Mouse (Mus musculus): Measurements from ENCODE around the gene Glrx5. TPM values are rescaled to one million over a fixed set of nuclear protein-coding genes. Genes with fewer than 3 reads are reported as not detected.

The Glrx5 gene
- total and polyA plus RNA-seq, 2 experiments from 2014 or later: 35.8 to 185 TPM

GRCm38 (mm10) chr12:105008752-105009178 is 23.7 kb upstream of the Glrx5 start:
- peaks cover 32% of the 10 kb centered on the region for H3K27me3 ChIP-seq (ENCODE audit: insufficient read depth, low read length)
- no peak overlapping the region for H3K9ac ChIP-seq (replicated peaks; ENCODE audit: low read length, poor library complexity, severe bottlenecking)
- 3% methylated on average over 13 of the region's 13 CpGs for WGBS
- DNase-seq (ENCODE audit: low spot score): peak; percentile 12
- H3K9me3 ChIP-seq (ENCODE audit: low read length): no peaks in the 10 kb centered on the region
- H3K4me3 ChIP-seq (ENCODE audit: low read depth, low read length): peak overlapping the region; percentile 56; the same call in 1 of the 2 replicates
- no peak for TF ChIP-seq CTCF (IDR thresholded peaks at IDR 0.05)
- H3K36me3 ChIP-seq (ENCODE audit: insufficient read depth, low read length): no peaks in the 10 kb centered on the region
- peak; percentile 35; the same call in 1 of the 2 replicates for ATAC-seq (ENCODE audit: low FRiP score)
- H3K4me2 ChIP-seq (ENCODE audit: low read depth, low read length, poor library complexity, severe bottlenecking): peak overlapping the region; percentile 98
- no peak overlapping the region for H3K27ac ChIP-seq (ENCODE audit: low read depth, low read length)
- peaks cover 3% of the 10 kb centered on the region; the same call in 1 of the 2 replicates for H3K4me1 ChIP-seq (ENCODE audit: insufficient read depth, low read length)

- H3K4me1 ChIP-seq (ENCODE audit: insufficient read depth, low read length): peaks cover 3% of the 10 kb centered on the region; the same call in 1 of the 2 replicates
- H3K36me3 ChIP-seq (ENCODE audit: insufficient read depth, low read length): no peaks in the 10 kb centered on the region
- WGBS: under 1% methylated on average over 60 of the region's 66 CpGs
- H3K4me3 ChIP-seq (ENCODE audit: low read depth, low read length): peak within 1 kb of the TSS; percentile 56
- peak; percentile 45 for ATAC-seq (ENCODE audit: low FRiP score)
- DNase-seq (ENCODE audit: low spot score): peak; percentile 12
- H3K27me3 ChIP-seq (ENCODE audit: insufficient read depth, low read length): peaks cover 32% of the 10 kb centered on the region
- H3K9ac ChIP-seq (replicated peaks; ENCODE audit: low read length, poor library complexity, severe bottlenecking): peak within 1 kb of the TSS; percentile 15
- H3K27ac ChIP-seq (ENCODE audit: low read depth, low read length): no peak within 1 kb of the TSS
- H3K9me3 ChIP-seq (ENCODE audit: low read length): no peaks in the 10 kb centered on the region
- no peak for TF ChIP-seq CTCF (IDR thresholded peaks at IDR 0.05)
- H3K4me2 ChIP-seq (ENCODE audit: low read depth, low read length, poor library complexity, severe bottlenecking): peak within 1 kb of the TSS; percentile 98
Measured at GRCm38 (mm10) chr12:105009370-105010212, 22.9 kb upstream of the Glrx5 start, which contains the start of gene Syne3. TSS of gene Syne3 (minus strand) at chr12:105009809.

GRCm38 (mm10) chr12:105010213-105010790 is 22.2 kb upstream of the Glrx5 start:
- Histone ChIP-seq H3K9ac (replicated peaks; ENCODE audit: low read length, poor library complexity, severe bottlenecking) (no peak overlapping the region), H3K4me2 (ENCODE audit: low read depth, low read length, poor library complexity, severe bottlenecking) (peak overlapping the region; percentile 98), H3K36me3 (ENCODE audit: insufficient read depth, low read length) (no peaks in the 10 kb centered on the region), H3K27ac (ENCODE audit: low read depth, low read length) (no peak overlapping the region), H3K4me3 (ENCODE audit: low read depth, low read length) (peak overlapping the region; percentile 56), H3K9me3 (ENCODE audit: low read length) (no peaks in the 10 kb centered on the region), H3K27me3 (ENCODE audit: insufficient read depth, low read length) (peaks cover 32% of the 10 kb centered on the region), H3K4me1 (ENCODE audit: insufficient read depth, low read length) (peaks cover 3% of the 10 kb centered on the region; the same call in 1 of the 2 replicates)
- ATAC-seq (ENCODE audit: low FRiP score) (0 out of 2 replicates have a peak, but pooled peaks have one; percentile 29), DNase-seq (ENCODE audit: low spot score) (no peak)
- TF ChIP-seq CTCF (IDR thresholded peaks at IDR 0.05): no peak
- 22% methylated on average over 9 of the region's 9 CpGs for WGBS

- no peak overlapping the region for H3K4me2 ChIP-seq (ENCODE audit: low read depth, low read length, poor library complexity, severe bottlenecking)
- peaks cover 3% of the 10 kb centered on the region; the same call in 1 of the 2 replicates for H3K4me1 ChIP-seq (ENCODE audit: insufficient read depth, low read length)
- no peaks in the 10 kb centered on the region for H3K36me3 ChIP-seq (ENCODE audit: insufficient read depth, low read length)
- ATAC-seq (ENCODE audit: low FRiP score): no peak
- DNase-seq (ENCODE audit: low spot score): no peak
- peaks cover 32% of the 10 kb centered on the region for H3K27me3 ChIP-seq (ENCODE audit: insufficient read depth, low read length)
- no peak overlapping the region for H3K27ac ChIP-seq (ENCODE audit: low read depth, low read length)
- H3K9ac ChIP-seq (replicated peaks; ENCODE audit: low read length, poor library complexity, severe bottlenecking): no peak overlapping the region
- H3K9me3 ChIP-seq (ENCODE audit: low read length): no peaks in the 10 kb centered on the region
- H3K4me3 ChIP-seq (ENCODE audit: low read depth, low read length): no peak overlapping the region
- WGBS: 93% methylated on average over 1 of the region's 1 CpGs
- no peak for TF ChIP-seq CTCF (IDR thresholded peaks at IDR 0.05)
Measured at GRCm38 (mm10) chr12:105011589-105011988, 20.9 kb upstream of the Glrx5 start.

- H3K4me2 ChIP-seq (ENCODE audit: low read depth, low read length, poor library complexity, severe bottlenecking): no peak overlapping the region
- no peaks in the 10 kb centered on the region for H3K9me3 ChIP-seq (ENCODE audit: low read length)
- no peak overlapping the region for H3K4me3 ChIP-seq (ENCODE audit: low read depth, low read length)
- H3K4me1 ChIP-seq (ENCODE audit: insufficient read depth, low read length): peaks cover 3% of the 10 kb centered on the region; the same call in 1 of the 2 replicates
- ATAC-seq (ENCODE audit: low FRiP score): no peak
- H3K27me3 ChIP-seq (ENCODE audit: insufficient read depth, low read length): peaks cover 28% of the 10 kb centered on the region
- no peak overlapping the region for H3K9ac ChIP-seq (replicated peaks; ENCODE audit: low read length, poor library complexity, severe bottlenecking)
- H3K36me3 ChIP-seq (ENCODE audit: insufficient read depth, low read length): no peaks in the 10 kb centered on the region
- no peak for TF ChIP-seq CTCF (IDR thresholded peaks at IDR 0.05)
- 96% methylated on average over 4 of the region's 4 CpGs for WGBS
- DNase-seq (ENCODE audit: low spot score): no peak
- H3K27ac ChIP-seq (ENCODE audit: low read depth, low read length): no peak overlapping the region
Measured at GRCm38 (mm10) chr12:105012314-105012713, 20.2 kb upstream of the Glrx5 start.
